Mouse (Mus musculus) embryo, embryonic 11.5 days (tissue): Measurements from ENCODE around the gene Olfr478.
"Not testable (repeated sequence)": the region's sequence is repeated elsewhere in the genome, so short reads cannot be mapped to it uniquely, and the experiment has no call there.

Source experiments
- DNase-seq: peaks from one replicate; pipeline ENCODE4 v3.0.0-alpha.2; 2012; ENCODE audit warnings: low read depth, low spot score

Gene Olfr478

GRCm38 (mm10) chr7:108033889-108034288, at the start of gene Olfr478:
TSS of gene Olfr478 (minus strand) at chr7:108033989.
- no peak for DNase-seq

- no peak for DNase-seq
These were observed 45.8 kb upstream of the Olfr478 start, which contains the start of gene Olfr481 for GRCm38 (mm10) chr7:108079555-108079954. TSS of gene Olfr481 (plus strand) at chr7:108079855.

- no peak for DNase-seq
These were observed 33.5 kb upstream of the Olfr478 start, which contains the start of gene Olfr480 for GRCm38 (mm10) chr7:108067246-108067645. TSS of gene Olfr480 (minus strand) at chr7:108067346.

GRCm38 (mm10) chr7:108050393-108050792, 16.6 kb upstream of the Olfr478 start, which contains the start of gene Olfr479:
TSS of gene Olfr479 (plus strand) at chr7:108050693.
- no peak for DNase-seq

- DNase-seq = not testable (repeated sequence)
These were observed 19.5 kb downstream of the Olfr478 start for GRCm38 (mm10) chr7:108014256-108014655.

- DNase-seq = no peak
These were observed 47.4 kb downstream of the Olfr478 start, which contains the start of gene Olfr477 for GRCm38 (mm10) chr7:107986393-107986792. TSS of gene Olfr477 (plus strand) at chr7:107986693.
